Mouse (Mus musculus) embryonic fibroblast, embryonic 13.5 days (primary cell): ENCODE data around the gene Mrpl24. TPM values are rescaled to one million over a fixed set of nuclear protein-coding genes. Genes with fewer than 3 reads are reported as not detected.

Experiments used
- H3K27ac ChIP-seq: 2 replicates; pipeline ENCODE4 v1.5.1; 2012; ENCODE audit warnings: low read length, control low read depth, inconsistent platforms; ENCODE audit not compliant: insufficient read depth
- H3K4me1 ChIP-seq: 2 replicates; pipeline ENCODE4 v1.6.1; 2011; ENCODE audit warnings: low read length; ENCODE audit not compliant: control insufficient read depth, insufficient read depth
- H3K4me3 ChIP-seq: 2 replicates; pipeline ENCODE4 v1.5.1; 2011; ENCODE audit warnings: mild to moderate bottlenecking, control low read depth, low read length; ENCODE audit not compliant: insufficient read depth
- CTCF ChIP-seq: IDR thresholded peaks from 2 replicates; pipeline ENCODE4 v1.5.1; 2011; ENCODE audit warnings: mild to moderate bottlenecking, control low read depth, low read length, moderate library complexity, borderline replicate concordance; ENCODE audit not compliant: insufficient read depth
- POLR2A ChIP-seq: IDR thresholded peaks from 2 replicates; pipeline ENCODE4 v1.6.1; 2011; ENCODE audit warnings: low read depth, mild to moderate bottlenecking, control low read depth, low read length, moderate library complexity
- polyA plus RNA-seq: library from polyadenylated mRNA; stranded (reverse); fragments of >200 nt; gene quantifications from 2 replicates; pipeline ENCODE4 v1.2.4, GENCODE M21; 2011; ENCODE audit warnings: low read depth; ENCODE audit not compliant: missing spikeins, insufficient read length

Mrpl24 gene
- polyA plus RNA-seq, 1 experiment: 167 TPM

DNA sequence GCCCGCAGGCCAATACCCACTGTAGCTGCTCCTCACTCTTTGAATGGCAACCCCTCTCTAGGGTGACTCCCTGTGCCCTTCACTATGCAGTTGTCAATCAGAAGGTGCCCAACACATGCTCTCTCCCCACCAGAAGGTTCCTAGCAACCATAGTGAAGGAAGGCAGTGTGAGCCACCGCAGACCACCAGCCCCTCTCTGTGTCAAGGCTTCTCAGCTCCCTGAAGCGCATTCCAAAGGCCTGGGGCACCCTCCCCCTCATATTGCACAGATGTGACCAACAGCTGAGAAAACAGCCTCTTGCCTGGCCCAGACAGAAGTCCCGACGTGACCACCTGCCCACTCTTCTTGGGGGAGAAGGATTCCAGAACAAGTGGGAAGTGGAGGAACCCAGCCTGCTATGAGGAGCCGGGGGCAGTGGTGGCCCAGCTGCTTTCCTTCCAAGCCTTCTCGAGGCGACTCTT, 52.9 kb downstream of the Mrpl24 start:
- H3K4me3 ChIP-seq: peak overlapping the region; percentile 77
- H3K4me1 ChIP-seq: peaks cover 13% of the 10 kb centered on the region
- no peak overlapping the region for H3K27ac ChIP-seq
- TF ChIP-seq POLR2A (no peak), CTCF (no peak)

- no peak overlapping the region for H3K27ac ChIP-seq
- peaks cover 13% of the 10 kb centered on the region for H3K4me1 ChIP-seq
- no peak for TF ChIP-seq POLR2A
- TF ChIP-seq CTCF: no peak
- peak overlapping the region; percentile 77 for H3K4me3 ChIP-seq
Measured at GRCm38 (mm10) chr3:87972776-87973175, 53.5 kb downstream of the Mrpl24 start.

Other genes starting within 250 kb of the Mrpl24 start
- 1.1 and 1.2 TPM in 2 replicates for gene Lrrc71, start 170.9 kb upstream of the Mrpl24 start, polyA plus RNA-seq
- not detected in 2 replicates for gene Ntrk1, start 124.3 kb upstream of the Mrpl24 start, polyA plus RNA-seq
- not detected in 2 replicates for gene Insrr, start 122.6 kb upstream of the Mrpl24 start, polyA plus RNA-seq
- gene Pear1, start 95.2 kb upstream of the Mrpl24 start, polyA plus RNA-seq: 65.8 and 74.0 TPM in 2 replicates
- not detected in 2 replicates for gene Sh2d2a, start 72.8 kb upstream of the Mrpl24 start, polyA plus RNA-seq
- gene Prcc, start 33.9 kb upstream of the Mrpl24 start, polyA plus RNA-seq: 27.5 and 34.2 TPM in 2 replicates
- 267 and 287 TPM in 2 replicates for gene Hdgf, start 13.2 kb upstream of the Mrpl24 start, polyA plus RNA-seq
- 41.6 and 54.7 TPM in 2 replicates for gene Isg20l2, start 10.8 kb downstream of the Mrpl24 start, polyA plus RNA-seq
- 11.4 and 12.0 TPM in 2 replicates for gene Rrnad1, start 11.2 kb downstream of the Mrpl24 start, polyA plus RNA-seq
- gene Crabp2, start 29.2 kb downstream of the Mrpl24 start, polyA plus RNA-seq: 80.0 and 99.8 TPM in 2 replicates
- gene Nes, start 51.6 kb downstream of the Mrpl24 start, polyA plus RNA-seq: 25.7 and 71.2 TPM in 2 replicates
- 0.61 TPM in 1 of 2 replicates, not detected in the other for gene Bcan, start 80.7 kb downstream of the Mrpl24 start, polyA plus RNA-seq
- not detected in 2 replicates for gene Hapln2, start 108.1 kb downstream of the Mrpl24 start, polyA plus RNA-seq
- 20.1 and 23.3 TPM in 2 replicates for gene Gpatch4, start 123.6 kb downstream of the Mrpl24 start, polyA plus RNA-seq
- 90.8 and 97.3 TPM in 2 replicates for gene Naxe, start 139.0 kb downstream of the Mrpl24 start, polyA plus RNA-seq
- not detected in 2 replicates for gene Ttc24, start 158.8 kb downstream of the Mrpl24 start, polyA plus RNA-seq
- gene Iqgap3, start 162.5 kb downstream of the Mrpl24 start, polyA plus RNA-seq: 14.8 and 20.1 TPM in 2 replicates
- gene Mef2d, start 222.9 kb downstream of the Mrpl24 start, polyA plus RNA-seq: 49.1 and 57.0 TPM in 2 replicates